Mouse (Mus musculus) hindbrain, embryonic 12.5 days (tissue): ENCODE data around the gene Gria2. TPM values are rescaled to one million over a fixed set of nuclear protein-coding genes. Genes with fewer than 3 reads are reported as not detected.

ENCODE experiments used
- ATAC-seq: fragments of 200-750 bp; cut with Nextera tagmentation; 2 replicates; pipeline ENCODE4 v1.8.0; 2017; ENCODE audit warnings: moderate TSS enrichment; ENCODE audit not compliant: low FRiP score
- H3K27ac ChIP-seq: fragments of 300-500 bp; sonication (generic); 2 replicates; pipeline ENCODE4 v1.5.1; 2016; ENCODE audit warnings: mild to moderate bottlenecking
- H3K27me3 ChIP-seq: fragments of 300-500 bp; sonication (generic); 2 replicates; pipeline ENCODE4 v1.6.1; 2016; ENCODE audit warnings: mild to moderate bottlenecking
- H3K36me3 ChIP-seq: fragments of 300-500 bp; sonication (generic); 2 replicates; pipeline ENCODE4 v1.6.1; 2016; ENCODE audit warnings: mild to moderate bottlenecking
- H3K4me1 ChIP-seq: fragments of 300-500 bp; sonication (generic); 2 replicates; pipeline ENCODE4 v1.6.1; 2016
- H3K4me2 ChIP-seq: fragments of 300-500 bp; sonication (generic); replicated peaks from 2 replicates; pipeline ENCODE4 v1.6.1; 2016; ENCODE audit warnings: mild to moderate bottlenecking
- H3K4me3 ChIP-seq: fragments of 300-500 bp; sonication (generic); 2 replicates; pipeline ENCODE4 v1.5.1; 2016; ENCODE audit warnings: mild to moderate bottlenecking
- H3K9ac ChIP-seq: fragments of 300-500 bp; sonication (generic); 2 replicates; pipeline ENCODE4 v1.6.1; 2016; ENCODE audit warnings: mild to moderate bottlenecking, moderate library complexity
- H3K9me3 ChIP-seq: fragments of 300-500 bp; sonication (generic); replicated peaks from 2 replicates; pipeline ENCODE4 v1.6.1; 2016; ENCODE audit warnings: mild to moderate bottlenecking
- WGBS: fragments of 180-500 bp; shearing (Covaris S2); methylation state at CpG from one replicate; pipeline ENCODE4 v1.1.7; 2016; 5-methylcytosine and 5-hydroxymethylcytosine counted together
- polyA plus RNA-seq: library from polyadenylated mRNA; unstranded; fragments of >200 nt; fragmentation: Nextera tagmentation; extraction: Ambion mirVana; gene quantifications from 2 replicates; pipeline ENCODE4 v1.2.1, GENCODE M21; 2016

Gene Gria2
- polyA plus RNA-seq, 1 experiment from 2014 or later: 55.7 TPM

DNA sequence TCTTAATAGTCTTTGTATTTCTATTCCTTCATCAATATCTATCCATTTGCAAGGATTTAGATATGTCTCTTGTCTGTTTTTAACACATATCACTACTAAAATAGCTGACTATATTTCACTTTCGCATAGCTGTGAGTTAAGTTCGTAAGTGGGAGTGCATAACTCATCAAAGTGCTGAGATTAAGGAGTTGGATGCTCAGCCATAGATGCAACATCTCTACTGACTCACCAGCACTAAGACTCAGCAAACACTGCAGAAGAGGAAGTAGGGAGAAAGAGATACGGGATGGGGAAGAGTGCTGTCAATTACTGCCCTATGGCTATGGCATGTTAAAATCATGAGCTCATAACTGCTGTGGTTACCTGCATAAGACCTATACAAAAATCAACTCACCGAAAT, 29.4 kb downstream of the Gria2 start:
- H3K4me2 ChIP-seq: no peak overlapping the region
- no peak overlapping the region for H3K9ac ChIP-seq
- ATAC-seq: no peak
- WGBS: 90% methylated on average over 4 of the region's 4 CpGs
- H3K27me3 ChIP-seq: no peaks in the 10 kb centered on the region
- no peaks in the 10 kb centered on the region for H3K36me3 ChIP-seq
- H3K27ac ChIP-seq: no peak overlapping the region
- no peaks in the 10 kb centered on the region for H3K9me3 ChIP-seq
- H3K4me1 ChIP-seq: no peaks in the 10 kb centered on the region
- H3K4me3 ChIP-seq: no peak overlapping the region

DNA sequence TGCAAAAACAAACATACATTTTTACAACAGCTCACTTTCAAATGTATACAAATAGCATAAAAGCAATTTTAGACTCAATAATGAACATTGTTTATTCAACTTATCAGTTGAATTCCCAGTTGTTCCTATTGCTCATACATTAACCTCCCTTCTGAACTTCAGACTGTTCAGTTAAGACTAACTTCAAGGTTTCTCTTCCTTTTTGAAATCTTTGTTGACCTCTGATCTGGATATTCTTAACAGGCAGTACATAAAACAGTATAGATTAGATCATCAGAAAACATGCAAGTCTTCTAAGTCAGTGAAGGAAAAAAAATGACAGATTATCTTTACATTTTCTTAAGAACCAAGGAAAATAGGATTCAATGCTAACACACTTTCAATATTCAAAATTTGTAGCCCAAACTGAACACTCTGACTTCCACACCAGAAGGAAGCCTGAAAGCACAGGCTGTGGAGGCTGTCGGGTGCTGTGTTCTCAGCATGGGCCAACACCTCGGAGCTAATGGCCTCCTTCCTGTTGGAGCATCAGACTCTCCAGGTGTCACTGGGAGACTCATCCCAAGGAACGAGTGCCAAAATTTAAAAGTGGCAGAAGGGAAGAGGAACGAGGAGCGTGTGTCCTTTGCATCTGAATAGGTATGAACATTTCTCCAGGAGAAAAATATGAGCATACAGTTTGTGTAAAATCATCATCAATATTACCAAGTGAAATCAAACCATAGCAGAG, 33.0 kb downstream of the Gria2 start:
- Histone ChIP-seq H3K36me3 (no peaks in the 10 kb centered on the region), H3K27ac (no peak overlapping the region), H3K9me3 (no peaks in the 10 kb centered on the region), H3K27me3 (no peaks in the 10 kb centered on the region), H3K4me1 (no peaks in the 10 kb centered on the region), H3K4me3 (no peak overlapping the region), H3K4me2 (no peak overlapping the region), H3K9ac (no peak overlapping the region)
- 75% methylated on average over 5 of the region's 5 CpGs for WGBS
- ATAC-seq: no peak

DNA sequence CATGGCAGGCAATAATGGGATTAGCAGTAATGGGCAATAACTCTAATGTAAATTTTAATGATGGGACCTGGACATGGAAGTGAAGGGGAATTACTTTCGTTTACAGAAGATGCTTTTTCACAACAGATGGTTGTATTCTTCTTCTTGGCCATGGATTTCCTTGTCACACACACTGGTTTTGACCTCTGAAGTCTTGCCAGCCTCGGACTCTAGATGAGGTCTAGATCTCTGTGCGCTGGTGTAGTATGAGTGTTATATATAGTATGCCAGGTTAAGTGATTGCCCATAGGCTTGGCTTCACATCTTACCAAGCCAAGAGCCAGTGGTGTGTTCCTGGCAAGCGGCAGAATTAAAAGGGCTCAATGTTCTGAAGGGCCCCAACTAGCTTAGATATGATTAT, 43.7 kb downstream of the Gria2 start:
- H3K4me2 ChIP-seq: no peak overlapping the region
- no peaks in the 10 kb centered on the region for H3K36me3 ChIP-seq
- no peaks in the 10 kb centered on the region for H3K27me3 ChIP-seq
- no peak overlapping the region for H3K4me3 ChIP-seq
- no peaks in the 10 kb centered on the region for H3K9me3 ChIP-seq
- no peaks in the 10 kb centered on the region for H3K4me1 ChIP-seq
- no peak overlapping the region for H3K9ac ChIP-seq
- ATAC-seq: no peak
- H3K27ac ChIP-seq: no peak overlapping the region
- WGBS: 88% methylated on average over 4 of the region's 4 CpGs

DNA sequence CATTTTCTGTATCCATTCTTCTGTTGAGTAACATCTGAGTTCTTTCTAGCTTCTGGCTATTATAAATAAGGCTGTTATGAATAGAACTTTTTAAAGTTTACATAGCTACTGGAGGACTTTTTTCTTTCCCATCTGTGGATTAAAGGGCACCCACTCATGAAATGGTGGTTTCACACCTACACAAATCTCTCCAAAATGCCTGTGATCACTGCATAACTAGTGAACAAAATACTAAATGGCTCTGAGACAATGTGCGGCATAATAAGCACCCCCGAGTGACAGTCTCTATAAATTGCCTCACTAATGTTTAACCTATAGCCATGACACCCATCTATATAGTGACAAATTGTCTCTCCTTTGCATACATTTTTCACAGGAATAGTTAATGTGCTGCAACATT, 44.3 kb downstream of the Gria2 start:
- Histone ChIP-seq H3K36me3 (no peaks in the 10 kb centered on the region), H3K4me3 (no peak overlapping the region), H3K27ac (no peak overlapping the region), H3K4me2 (no peak overlapping the region), H3K4me1 (no peaks in the 10 kb centered on the region), H3K9me3 (no peaks in the 10 kb centered on the region), H3K9ac (no peak overlapping the region), H3K27me3 (no peaks in the 10 kb centered on the region)
- WGBS: 81% methylated on average over 2 of the region's 2 CpGs
- no peak for ATAC-seq

DNA sequence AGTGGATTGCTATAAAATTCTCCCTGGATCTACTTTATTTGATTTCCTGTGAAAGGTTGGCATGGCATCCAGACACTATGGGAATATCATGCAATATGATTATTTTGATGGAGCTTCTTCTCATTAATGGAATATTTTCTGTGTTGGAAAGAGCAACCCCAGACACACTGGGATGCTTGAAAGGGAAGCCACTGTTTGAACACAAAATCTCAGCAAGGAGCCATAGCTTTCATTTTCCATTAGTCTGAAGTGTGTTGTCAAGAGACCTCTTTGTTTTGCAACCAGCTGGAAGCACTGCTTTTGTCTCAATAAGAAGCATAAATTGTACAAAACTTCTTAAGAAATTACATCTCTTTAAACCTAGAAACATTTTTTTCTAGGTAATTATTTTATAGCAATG, 51.8 kb downstream of the Gria2 start:
- Histone ChIP-seq H3K27me3 (no peaks in the 10 kb centered on the region), H3K9me3 (no peaks in the 10 kb centered on the region), H3K27ac (no peak overlapping the region), H3K36me3 (no peaks in the 10 kb centered on the region), H3K9ac (no peak overlapping the region), H3K4me1 (no peaks in the 10 kb centered on the region), H3K4me3 (no peak overlapping the region), H3K4me2 (no peak overlapping the region)
- no peak for ATAC-seq

DNA sequence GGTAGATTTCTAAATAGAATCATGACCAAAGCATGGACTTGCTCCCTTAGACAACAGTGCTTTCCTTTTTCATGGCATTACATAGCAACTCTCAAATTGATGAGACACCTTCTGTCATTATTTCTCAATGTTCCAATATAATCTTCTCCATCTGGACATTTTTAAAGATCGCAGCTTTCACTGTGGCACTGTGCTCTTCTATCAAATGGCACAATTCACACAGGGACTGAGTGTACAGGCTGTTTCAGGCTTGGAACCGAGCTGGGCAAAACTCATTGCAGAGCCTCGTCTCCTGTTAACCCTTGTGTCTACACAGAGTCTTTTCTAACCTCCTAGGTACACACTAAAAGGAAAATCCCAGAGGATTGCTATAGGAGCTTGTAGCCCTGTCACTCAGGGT, 77.4 kb downstream of the Gria2 start:
- 73% methylated on average over 3 of the region's 3 CpGs for WGBS
- H3K36me3 ChIP-seq: no peaks in the 10 kb centered on the region
- H3K9me3 ChIP-seq: no peaks in the 10 kb centered on the region
- no peak overlapping the region for H3K4me3 ChIP-seq
- no peak overlapping the region for H3K9ac ChIP-seq
- no peak for ATAC-seq
- no peaks in the 10 kb centered on the region for H3K27me3 ChIP-seq
- no peak overlapping the region for H3K27ac ChIP-seq
- no peaks in the 10 kb centered on the region for H3K4me1 ChIP-seq
- H3K4me2 ChIP-seq: no peak overlapping the region

DNA sequence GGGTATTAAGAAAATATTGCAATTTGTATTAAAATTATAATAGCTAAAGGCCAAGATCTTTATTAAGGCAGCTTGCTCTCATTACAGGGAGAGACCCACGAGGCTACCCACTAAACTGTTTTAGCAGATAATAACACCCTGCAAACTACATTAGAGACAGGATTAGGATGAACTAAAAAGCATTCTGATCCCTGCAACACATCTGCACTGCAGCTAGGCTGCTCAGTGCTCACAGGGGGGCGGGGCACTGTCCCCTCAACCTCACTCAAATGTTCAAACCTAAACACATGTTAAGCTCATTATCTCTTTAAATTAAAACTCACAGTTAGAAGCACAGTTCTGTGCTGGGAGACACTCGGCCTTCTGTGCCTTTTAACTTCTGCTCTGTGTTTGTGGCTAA, 89.5 kb downstream of the Gria2 start:
- Histone ChIP-seq H3K4me2 (no peak overlapping the region), H3K27ac (no peak overlapping the region), H3K27me3 (no peaks in the 10 kb centered on the region), H3K36me3 (no peaks in the 10 kb centered on the region), H3K9me3 (no peaks in the 10 kb centered on the region), H3K4me1 (no peaks in the 10 kb centered on the region), H3K4me3 (no peak overlapping the region), H3K9ac (no peak overlapping the region)
- 0 out of 2 replicates have a peak, but pooled peaks have one; percentile 26 for ATAC-seq
- WGBS: 61% methylated on average over 3 of the region's 3 CpGs

DNA sequence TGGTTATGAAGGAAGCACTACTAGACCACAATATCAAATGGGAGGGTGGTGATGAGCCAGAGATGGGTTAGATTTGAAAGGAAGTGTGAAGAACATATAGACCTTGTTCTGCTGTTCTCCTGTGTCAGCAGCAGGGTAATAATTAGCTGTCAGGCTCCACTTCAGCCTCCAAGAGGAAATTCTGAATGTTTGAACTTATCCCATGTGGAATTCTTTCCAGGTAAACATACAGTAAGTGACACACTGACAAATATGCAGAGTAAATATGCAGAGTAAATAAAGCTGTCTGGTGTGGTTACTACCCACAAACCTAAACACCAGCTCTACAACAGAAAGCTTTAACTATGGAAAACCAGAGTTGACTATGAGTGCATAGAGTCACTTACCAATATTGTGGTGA, 93.6 kb downstream of the Gria2 start:
- H3K4me2 ChIP-seq: no peak overlapping the region
- H3K27ac ChIP-seq: no peak overlapping the region
- H3K4me1 ChIP-seq: no peaks in the 10 kb centered on the region
- no peaks in the 10 kb centered on the region for H3K9me3 ChIP-seq
- H3K27me3 ChIP-seq: no peaks in the 10 kb centered on the region
- H3K9ac ChIP-seq: no peak overlapping the region
- no peak for ATAC-seq
- H3K36me3 ChIP-seq: peaks cover 8% of the 10 kb centered on the region; the same call in 1 of the 2 replicates
- no peak overlapping the region for H3K4me3 ChIP-seq

DNA sequence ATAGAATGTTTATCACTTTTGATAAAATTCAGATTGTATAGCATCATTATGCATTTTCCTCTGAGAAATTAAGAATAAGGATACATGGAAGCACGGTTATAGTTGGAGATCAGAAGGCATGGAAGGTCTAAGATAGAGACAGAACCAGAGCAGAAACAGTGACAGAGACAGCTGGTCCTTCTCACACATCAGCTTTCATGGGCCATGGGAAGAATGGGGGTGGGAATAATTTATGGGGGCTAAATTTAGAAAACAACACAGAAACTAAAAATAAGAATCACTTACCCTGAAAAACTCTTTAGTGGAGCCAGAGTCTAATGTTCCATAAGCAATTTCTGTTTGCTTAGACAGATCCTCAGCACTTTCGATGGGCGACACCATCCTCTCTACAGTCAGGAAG, 100.5 kb downstream of the Gria2 start:
- H3K4me3 ChIP-seq: no peak overlapping the region
- no peak for ATAC-seq
- H3K4me1 ChIP-seq: no peaks in the 10 kb centered on the region
- no peak overlapping the region for H3K9ac ChIP-seq
- H3K27me3 ChIP-seq: no peaks in the 10 kb centered on the region
- peaks cover 8% of the 10 kb centered on the region; the same call in 1 of the 2 replicates for H3K36me3 ChIP-seq
- no peak overlapping the region for H3K27ac ChIP-seq
- H3K4me2 ChIP-seq: no peak overlapping the region
- 93% methylated on average over 3 of the region's 3 CpGs for WGBS
- H3K9me3 ChIP-seq: no peaks in the 10 kb centered on the region

DNA sequence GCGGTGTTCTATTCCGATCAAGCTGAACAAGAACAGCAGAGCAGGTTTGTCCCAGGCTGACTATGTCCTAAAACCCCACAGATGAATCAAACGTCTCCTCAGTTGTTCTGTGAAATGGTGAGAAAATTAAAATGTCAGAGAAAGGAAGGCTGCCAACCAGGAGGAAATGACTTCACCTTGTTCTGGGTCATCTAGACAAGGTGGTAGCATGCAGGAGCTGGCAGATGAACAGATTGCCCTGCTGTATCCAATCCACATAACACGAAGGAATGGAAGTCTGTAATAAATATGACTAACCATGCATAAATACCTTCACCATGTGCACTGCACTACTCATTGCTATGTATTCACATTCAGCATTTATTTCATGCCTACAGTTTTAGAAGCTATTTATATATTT, 105.1 kb downstream of the Gria2 start:
- Histone ChIP-seq H3K27ac (no peak overlapping the region), H3K4me3 (no peak overlapping the region), H3K4me2 (no peak overlapping the region), H3K4me1 (no peaks in the 10 kb centered on the region), H3K9me3 (no peaks in the 10 kb centered on the region), H3K9ac (no peak overlapping the region), H3K36me3 (no peaks in the 10 kb centered on the region), H3K27me3 (no peaks in the 10 kb centered on the region)
- ATAC-seq: no peak
- 81% methylated on average over 4 of the region's 4 CpGs for WGBS

DNA sequence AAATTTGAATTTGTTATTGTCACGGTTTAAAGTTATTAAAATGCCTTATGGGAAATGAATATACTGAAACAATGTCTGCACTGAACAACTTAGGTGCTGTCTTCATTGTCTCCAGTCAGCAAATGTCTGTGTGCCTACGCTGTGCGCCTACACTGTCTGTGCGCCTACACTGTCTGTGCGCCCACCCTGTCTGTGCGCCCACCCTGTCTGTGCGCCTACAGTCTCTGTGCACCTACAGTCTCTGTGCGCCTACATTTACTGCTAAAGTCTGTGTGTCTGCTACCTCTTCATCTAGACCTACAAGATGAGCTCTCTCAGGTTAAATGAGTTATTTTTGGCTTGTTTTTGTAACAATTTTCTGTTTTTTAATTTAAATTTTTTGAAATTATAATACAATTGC, 107.7 kb downstream of the Gria2 start:
- WGBS: 98% methylated on average over 8 of the region's 8 CpGs
- 0 out of 2 replicates have a peak, but pooled peaks have one; percentile 50 for ATAC-seq
- Histone ChIP-seq H3K4me1 (no peaks in the 10 kb centered on the region), H3K27me3 (no peaks in the 10 kb centered on the region), H3K27ac (no peak overlapping the region), H3K9me3 (no peaks in the 10 kb centered on the region), H3K36me3 (no peaks in the 10 kb centered on the region), H3K4me3 (no peak overlapping the region), H3K9ac (no peak overlapping the region), H3K4me2 (no peak overlapping the region)

DNA sequence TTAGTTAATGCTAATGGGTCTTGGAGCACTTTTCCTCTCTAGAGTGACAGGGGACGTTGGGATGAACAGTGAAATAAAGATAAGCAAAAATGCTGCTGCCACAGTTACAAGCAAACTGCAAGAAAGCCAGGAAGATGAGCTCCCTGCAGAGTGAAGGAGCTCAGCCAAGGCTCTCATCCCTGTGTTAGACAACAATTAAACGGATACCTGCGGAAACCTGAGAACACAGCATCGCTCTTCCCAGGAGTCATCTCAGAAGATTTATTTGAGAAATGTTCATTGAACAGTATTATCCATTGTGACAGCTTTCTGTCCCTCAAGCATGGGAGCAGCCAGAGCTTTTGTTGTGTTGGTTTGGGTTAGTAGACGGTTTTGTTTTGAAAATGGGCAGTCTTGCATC, 137.5 kb downstream of the Gria2 start:
- Histone ChIP-seq H3K27ac (no peak overlapping the region), H3K4me3 (no peak overlapping the region), H3K27me3 (no peaks in the 10 kb centered on the region), H3K36me3 (no peaks in the 10 kb centered on the region), H3K4me2 (no peak overlapping the region), H3K4me1 (no peaks in the 10 kb centered on the region), H3K9me3 (no peaks in the 10 kb centered on the region), H3K9ac (no peak overlapping the region)
- no peak for ATAC-seq
- 65% methylated on average over 5 of the region's 5 CpGs for WGBS

DNA sequence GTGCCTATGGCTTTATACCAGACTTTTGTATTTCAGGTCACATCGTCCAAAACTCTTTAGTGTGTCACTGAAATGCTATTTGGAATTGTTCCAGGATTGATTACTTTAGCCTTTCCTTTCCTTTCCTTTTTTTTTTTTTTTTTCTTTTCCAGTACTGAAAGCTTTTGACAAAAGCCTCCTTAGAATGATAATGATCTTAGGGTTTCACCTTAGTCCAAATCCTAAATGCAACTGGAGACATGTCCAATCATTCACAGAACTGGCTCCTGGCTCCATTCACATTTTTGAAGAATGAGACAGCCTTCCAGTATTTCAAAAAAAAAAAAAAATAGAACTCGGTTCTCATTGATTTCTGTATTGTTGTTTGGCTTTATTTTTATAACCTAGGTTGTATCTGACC, 139.3 kb downstream of the Gria2 start:
- WGBS: 82% methylated on average over 2 of the region's 2 CpGs
- H3K4me2 ChIP-seq: no peak overlapping the region
- H3K9ac ChIP-seq: no peak overlapping the region
- no peaks in the 10 kb centered on the region for H3K27me3 ChIP-seq
- H3K27ac ChIP-seq: no peak overlapping the region
- H3K4me1 ChIP-seq: no peaks in the 10 kb centered on the region
- H3K4me3 ChIP-seq: no peak overlapping the region
- no peaks in the 10 kb centered on the region for H3K9me3 ChIP-seq
- ATAC-seq: no peak
- H3K36me3 ChIP-seq: no peaks in the 10 kb centered on the region
